Mouse (Mus musculus): ENCODE results near the gene Atp6v0e. TPM values are rescaled to one million over a fixed set of nuclear protein-coding genes. Genes with fewer than 3 reads are reported as not detected.
A peak's percentile ranks its signal among the peaks of the same experiment; 100 is the strongest.

Atp6v0e gene
- polyA plus RNA-seq, 1 experiment from 2014 or later = 382 TPM

- Histone ChIP-seq H3K9ac (replicated peaks; ENCODE audit: low read depth) (no peak overlapping the region), H3K27ac (ENCODE audit: low read length) (no peak overlapping the region), H3K4me3 (ENCODE audit: low read depth, low read length) (no peak overlapping the region), H3K27me3 (replicated peaks; ENCODE audit: insufficient read depth, low read length) (no peaks in the 10 kb centered on the region), H3K4me1 (ENCODE audit: insufficient read depth, low read depth, low read length) (no peaks in the 10 kb centered on the region), H3K4me2 (replicated peaks; ENCODE audit: low read depth, low read length) (no peak overlapping the region), H3K9me3 (ENCODE audit: low read length) (no peaks in the 10 kb centered on the region), H3K36me3 (ENCODE audit: insufficient read depth, low read length) (peaks cover 3% of the 10 kb centered on the region; the same call in 1 of the 2 replicates)
- no peak for DNase-seq (ENCODE audit: low spot score)
- 84% methylated on average over 6 of the region's 6 CpGs for WGBS
- TF ChIP-seq CTCF (IDR thresholded peaks at IDR 0.05) (peak; percentile 63), EP300 (IDR thresholded peaks at IDR 0.05) (0 out of 2 replicates have a peak, but pooled peaks have one; percentile 13)
- ATAC-seq = 0 out of 2 replicates have a peak, but pooled peaks have one; percentile 36
These were observed 34.6 kb upstream of the Atp6v0e start for GRCm38 (mm10) chr17:26628479-26628878.

- no peak for ATAC-seq
- Histone ChIP-seq H3K27me3 (replicated peaks; ENCODE audit: insufficient read depth, low read length) (no peaks in the 10 kb centered on the region), H3K4me2 (replicated peaks; ENCODE audit: low read depth, low read length) (no peak overlapping the region), H3K27ac (ENCODE audit: low read length) (no peak overlapping the region), H3K36me3 (ENCODE audit: insufficient read depth, low read length) (peaks cover 3% of the 10 kb centered on the region; the same call in 1 of the 2 replicates), H3K4me3 (ENCODE audit: low read depth, low read length) (no peak overlapping the region), H3K9me3 (ENCODE audit: low read length) (no peaks in the 10 kb centered on the region), H3K4me1 (ENCODE audit: insufficient read depth, low read depth, low read length) (no peaks in the 10 kb centered on the region), H3K9ac (replicated peaks; ENCODE audit: low read depth) (no peak overlapping the region)
- TF ChIP-seq CTCF (IDR thresholded peaks at IDR 0.05) (no peak), EP300 (IDR thresholded peaks at IDR 0.05) (no peak)
- WGBS = 98% methylated on average over 3 of the region's 3 CpGs
- no peak for DNase-seq (ENCODE audit: low spot score)
These were observed 34.1 kb upstream of the Atp6v0e start for GRCm38 (mm10) chr17:26628936-26629335.

GRCm38 (mm10) chr17:26631811-26632327, 31.2 kb upstream of the Atp6v0e start:
- ATAC-seq = peak; percentile 52
- TF ChIP-seq EP300 (IDR thresholded peaks at IDR 0.05) = no peak
- TF ChIP-seq CTCF (IDR thresholded peaks at IDR 0.05) = no peak
- Histone ChIP-seq H3K9ac (replicated peaks; ENCODE audit: low read depth) (no peak overlapping the region), H3K4me3 (ENCODE audit: low read depth, low read length) (no peak overlapping the region), H3K9me3 (ENCODE audit: low read length) (no peaks in the 10 kb centered on the region), H3K27me3 (replicated peaks; ENCODE audit: insufficient read depth, low read length) (no peaks in the 10 kb centered on the region), H3K27ac (ENCODE audit: low read length) (no peak overlapping the region), H3K36me3 (ENCODE audit: insufficient read depth, low read length) (peaks cover 3% of the 10 kb centered on the region; the same call in 1 of the 2 replicates), H3K4me2 (replicated peaks; ENCODE audit: low read depth, low read length) (no peak overlapping the region), H3K4me1 (ENCODE audit: insufficient read depth, low read depth, low read length) (no peaks in the 10 kb centered on the region)
- WGBS = 74% methylated on average over 8 of the region's 8 CpGs
- DNase-seq (ENCODE audit: low spot score) = no peak

- DNase-seq (ENCODE audit: low spot score) (no peak), ATAC-seq (no peak)
- H3K4me2 ChIP-seq (replicated peaks; ENCODE audit: low read depth, low read length) = no peak overlapping the region
- H3K27me3 ChIP-seq (replicated peaks; ENCODE audit: insufficient read depth, low read length) = no peaks in the 10 kb centered on the region
- H3K4me3 ChIP-seq (ENCODE audit: low read depth, low read length) = no peak overlapping the region
- no peaks in the 10 kb centered on the region; the same call in 1 of the 2 replicates for H3K36me3 ChIP-seq (ENCODE audit: insufficient read depth, low read length)
- WGBS = 88% methylated on average over 9 of the region's 9 CpGs
- no peak overlapping the region for H3K27ac ChIP-seq (ENCODE audit: low read length)
- no peaks in the 10 kb centered on the region for H3K9me3 ChIP-seq (ENCODE audit: low read length)
- H3K9ac ChIP-seq (replicated peaks; ENCODE audit: low read depth) = no peak overlapping the region
- TF ChIP-seq EP300 (IDR thresholded peaks at IDR 0.05) = no peak
- TF ChIP-seq CTCF (IDR thresholded peaks at IDR 0.05) = no peak
- H3K4me1 ChIP-seq (ENCODE audit: insufficient read depth, low read depth, low read length) = no peaks in the 10 kb centered on the region
These were observed 29.8 kb upstream of the Atp6v0e start for GRCm38 (mm10) chr17:26633186-26633585.

- DNase-seq (ENCODE audit: low spot score) = no peak
- no peak overlapping the region for H3K27ac ChIP-seq (ENCODE audit: low read length)
- no peaks in the 10 kb centered on the region for H3K9me3 ChIP-seq (ENCODE audit: low read length)
- no peak for ATAC-seq
- no peak overlapping the region for H3K9ac ChIP-seq (replicated peaks; ENCODE audit: low read depth)
- H3K36me3 ChIP-seq (ENCODE audit: insufficient read depth, low read length) = no peaks in the 10 kb centered on the region; the same call in 1 of the 2 replicates
- no peaks in the 10 kb centered on the region for H3K4me1 ChIP-seq (ENCODE audit: insufficient read depth, low read depth, low read length)
- no peak overlapping the region for H3K4me3 ChIP-seq (ENCODE audit: low read depth, low read length)
- no peak overlapping the region for H3K4me2 ChIP-seq (replicated peaks; ENCODE audit: low read depth, low read length)
- 96% methylated on average over 9 of the region's 9 CpGs for WGBS
- TF ChIP-seq EP300 (IDR thresholded peaks at IDR 0.05) (no peak), CTCF (IDR thresholded peaks at IDR 0.05) (no peak)
- no peaks in the 10 kb centered on the region for H3K27me3 ChIP-seq (replicated peaks; ENCODE audit: insufficient read depth, low read length)
These were observed 29.1 kb upstream of the Atp6v0e start for GRCm38 (mm10) chr17:26633926-26634325.

GRCm38 (mm10) chr17:26634539-26634938, 28.5 kb upstream of the Atp6v0e start:
- Histone ChIP-seq H3K9ac (replicated peaks; ENCODE audit: low read depth) (no peak overlapping the region), H3K36me3 (ENCODE audit: insufficient read depth, low read length) (no peaks in the 10 kb centered on the region; the same call in 1 of the 2 replicates), H3K4me2 (replicated peaks; ENCODE audit: low read depth, low read length) (no peak overlapping the region), H3K9me3 (ENCODE audit: low read length) (no peaks in the 10 kb centered on the region), H3K27me3 (replicated peaks; ENCODE audit: insufficient read depth, low read length) (no peaks in the 10 kb centered on the region), H3K4me1 (ENCODE audit: insufficient read depth, low read depth, low read length) (no peaks in the 10 kb centered on the region), H3K4me3 (ENCODE audit: low read depth, low read length) (no peak overlapping the region), H3K27ac (ENCODE audit: low read length) (no peak overlapping the region)
- no peak for TF ChIP-seq CTCF (IDR thresholded peaks at IDR 0.05)
- TF ChIP-seq EP300 (IDR thresholded peaks at IDR 0.05) = no peak
- ATAC-seq (no peak), DNase-seq (ENCODE audit: low spot score) (no peak)
- WGBS = 86% methylated on average over 7 of the region's 7 CpGs

Data from lung, postnatal 0 days (tissue).